Mouse (Mus musculus) heart, adult 8-10 months (tissue): ENCODE data around the gene Stxbp2. TPM values are rescaled to one million over a fixed set of nuclear protein-coding genes. Genes with fewer than 3 reads are reported as not detected.

Experiments used
- DNase-seq: peaks from one replicate; pipeline ENCODE4 v3.0.0; 2022; ENCODE audit warnings: low spot score
- total RNA-seq, 4 experiments: library from RNA; stranded (reverse); gene quantifications; 2 replicates each; pipeline ENCODE4 v1.2.4; 2022

Stxbp2 gene
- total RNA-seq, 4 experiments from 2014 or later, result 4.6 to 7.7 (median 5.6) TPM

DNA sequence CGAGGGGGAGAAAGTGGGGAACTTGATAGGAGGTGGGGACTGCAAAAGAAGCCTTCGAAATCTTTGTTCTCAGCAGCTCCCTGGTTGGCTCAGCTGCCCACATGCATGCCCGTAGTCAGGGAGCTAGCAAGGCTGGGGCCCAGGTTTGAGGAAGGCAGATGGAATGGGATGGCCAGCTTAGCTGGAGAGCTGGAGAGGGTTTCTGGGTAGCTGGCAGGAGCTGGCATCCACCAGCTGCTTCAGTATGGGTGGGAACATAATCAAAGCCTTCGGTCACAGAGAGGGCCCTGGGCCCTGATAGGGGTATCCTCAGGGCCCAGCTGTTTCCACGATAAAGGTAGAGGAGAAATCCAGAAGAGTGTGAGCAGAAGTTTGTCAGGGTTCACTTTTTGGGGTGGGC lies 51.7 kb downstream of the Stxbp2 start:
- no peak for DNase-seq

DNA sequence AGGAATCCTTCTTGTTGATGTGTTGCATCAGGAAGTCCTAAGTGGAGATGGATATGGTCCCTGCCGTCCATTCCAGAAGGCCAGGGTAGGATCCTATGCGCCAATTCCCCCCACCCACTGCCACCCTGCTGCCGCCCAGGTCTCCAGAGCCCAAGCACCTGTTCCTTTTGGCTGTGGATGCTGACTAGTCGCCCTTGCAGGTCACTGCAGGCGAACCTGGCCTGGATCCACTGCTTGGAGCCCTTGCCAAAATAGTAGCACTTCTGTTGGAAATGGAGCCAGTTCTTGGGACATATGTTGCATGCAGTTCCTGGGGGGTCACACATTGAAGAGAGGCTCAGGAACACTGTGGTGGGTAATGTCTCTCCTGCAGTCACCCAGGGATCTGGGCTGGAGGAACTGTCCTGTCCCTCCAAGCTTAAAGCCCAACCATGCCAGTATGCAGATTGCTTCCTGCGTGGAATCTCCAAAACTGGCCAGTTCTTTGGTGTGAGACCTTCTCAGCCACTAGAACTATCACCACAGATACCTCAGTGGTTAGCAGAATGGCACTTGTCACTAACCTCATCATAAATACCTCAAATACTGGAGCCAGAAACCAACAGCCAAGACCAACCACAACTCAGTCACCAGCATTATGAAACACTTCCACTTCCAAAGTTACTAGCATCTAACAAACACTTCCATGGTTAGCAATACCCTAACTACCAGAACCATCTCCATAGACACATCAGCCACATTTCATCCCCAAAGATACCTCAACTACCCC lies 52.8 kb downstream of the Stxbp2 start:
- DNase-seq, result no peak

DNA sequence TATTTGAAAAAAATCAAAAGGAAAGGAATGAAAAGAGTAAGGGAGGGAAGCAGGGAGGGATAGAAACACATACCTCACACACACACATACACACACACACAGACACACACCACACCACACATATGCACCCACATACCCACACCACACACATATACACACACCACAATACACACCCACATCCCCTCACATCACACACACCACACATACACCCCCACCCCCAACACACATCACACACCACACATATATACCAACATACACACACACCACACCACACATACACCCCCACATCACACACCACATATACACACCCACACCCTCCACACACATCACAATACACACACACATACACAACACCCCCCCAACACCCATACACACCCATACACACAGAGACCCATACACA lies 53.8 kb downstream of the Stxbp2 start:
- no peak for DNase-seq

DNA sequence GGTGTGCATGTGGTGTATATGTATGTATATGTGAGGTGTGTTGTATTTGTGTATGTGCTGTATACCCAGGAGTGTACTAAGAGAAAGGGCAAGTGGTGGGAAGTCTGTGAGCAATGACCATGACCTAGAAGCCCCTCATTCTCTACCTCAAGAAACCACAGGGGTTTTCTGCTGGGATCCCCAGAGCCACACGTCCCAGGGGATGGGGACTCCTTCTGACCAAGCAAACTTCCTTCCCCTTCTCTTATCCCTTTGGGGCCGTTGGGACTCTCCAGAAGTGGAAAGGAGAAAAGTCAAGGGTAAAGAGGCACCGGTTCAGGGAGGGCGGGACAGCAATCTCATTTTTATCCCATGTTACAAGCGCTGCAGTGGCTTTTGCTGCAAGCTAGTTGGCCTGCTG lies 54.7 kb downstream of the Stxbp2 start:
- DNase-seq, result no peak

DNA sequence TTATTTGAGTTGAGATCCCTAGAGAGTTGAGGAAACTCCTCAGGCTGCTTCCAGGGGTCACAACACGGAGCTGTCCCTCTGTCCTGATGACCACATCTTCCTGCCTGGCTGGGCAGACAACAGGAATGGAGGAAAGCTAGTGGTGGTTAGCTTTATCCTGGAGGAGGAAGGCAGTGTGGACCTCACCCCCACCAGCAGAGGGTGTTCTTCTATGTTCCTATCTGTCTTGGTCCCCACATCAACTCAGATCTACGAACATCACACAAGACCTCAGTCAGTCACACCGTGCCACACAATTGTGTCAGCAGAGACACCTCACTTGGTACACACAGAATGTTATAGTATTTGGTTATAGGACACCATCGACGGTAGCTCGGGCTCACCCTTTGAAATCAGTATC lies 56.8 kb downstream of the Stxbp2 start:
- DNase-seq, result no peak

DNA sequence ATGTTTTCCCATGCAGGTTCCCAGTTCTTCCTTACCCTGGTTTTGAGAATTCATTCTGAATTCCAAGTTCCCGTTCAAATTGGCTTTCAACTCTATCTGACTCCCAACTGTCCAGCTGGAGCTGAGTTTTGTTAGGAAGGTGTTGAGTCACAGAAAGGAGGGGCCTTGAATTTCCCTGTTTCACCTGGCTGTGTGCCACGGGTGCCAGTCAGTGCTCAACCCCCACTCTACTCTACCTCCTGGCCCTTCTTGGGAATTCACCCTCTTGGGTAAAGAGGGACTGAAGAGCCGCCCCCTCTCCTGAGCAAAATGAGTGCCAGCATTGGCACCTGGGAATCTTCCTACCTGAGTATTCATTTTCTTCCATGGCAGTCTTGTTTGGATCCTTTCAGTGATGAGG lies 60.0 kb downstream of the Stxbp2 start:
- no peak for DNase-seq

Other genes starting within 250 kb of the Stxbp2 start
- 10 to 100 TPM; 15.0 to 17.4 (median 15.8) TPM for gene Arhgef18, start 237.9 kb upstream of the Stxbp2 start, total RNA-seq
- 1 to 10 TPM; 2.6 to 4.7 (median 4.1) TPM for gene Pex11g, start 163.3 kb upstream of the Stxbp2 start, total RNA-seq
- gene Tex45, start 160.1 kb upstream of the Stxbp2 start, total RNA-seq, result under 1 TPM in 1 of 4 experiments, not detected in 3; 0.16 TPM
- gene Zfp358, start 137.8 kb upstream of the Stxbp2 start, total RNA-seq, result 10 to 100 TPM; 24.2 to 30.9 (median 29.6) TPM
- gene Mcoln1, start 130.5 kb upstream of the Stxbp2 start, total RNA-seq, result 10 to 100 TPM; 20.6 to 24.2 (median 23.3) TPM
- 1 to 10 TPM; 8.8 to 9.8 (median 9.6) TPM for gene Pnpla6, start 115.6 kb upstream of the Stxbp2 start, total RNA-seq
- under 1 TPM in 1 of 4 experiments, not detected in 3; 0.57 TPM for gene C330021F23Rik, start 63.0 kb upstream of the Stxbp2 start, total RNA-seq
- 1 to 10 TPM in 2 of 4 experiments, under 1 TPM in 2; 0.86 to 2.1 (median 1.0) TPM for gene Camsap3, start 43.7 kb upstream of the Stxbp2 start, total RNA-seq
- gene Xab2, start 9.6 kb upstream of the Stxbp2 start, total RNA-seq, result 10 to 100 TPM; 13.8 to 18.5 (median 16.2) TPM
- 100 to 1,000 TPM in 1 of 4 experiments, 10 to 100 TPM in 3; 84.2 to 104 (median 93.4) TPM for gene Pet100, start 9.4 kb upstream of the Stxbp2 start, total RNA-seq
- gene Pcp2, start 5.4 kb upstream of the Stxbp2 start, total RNA-seq, result not detected
- gene Retn, start 24.8 kb downstream of the Stxbp2 start, total RNA-seq, result 1 to 10 TPM in 2 of 4 experiments, under 1 TPM in 2; 0.38 to 1.9 (median 1.3) TPM
- gene Mcemp1, start 34.8 kb downstream of the Stxbp2 start, total RNA-seq, result 1 to 10 TPM in 1 of 4 experiments, not detected in 3; 3.5 TPM
- under 1 TPM in 2 of 4 experiments, not detected in 2; 0.86 to 0.97 TPM for gene Fcor, start 41.4 kb downstream of the Stxbp2 start, total RNA-seq
- 10 to 100 TPM; 19.9 to 23.0 (median 20.6) TPM for gene Trappc5, start 45.3 kb downstream of the Stxbp2 start, total RNA-seq
- gene Fcer2a, start 63.2 kb downstream of the Stxbp2 start, total RNA-seq, result under 1 TPM; 0.22 to 0.55 (median 0.47) TPM
- under 1 TPM; 0.53 to 0.79 (median 0.59) TPM for gene Clec4g, start 89.7 kb downstream of the Stxbp2 start, total RNA-seq
- under 1 TPM; 0.63 to 0.78 (median 0.71) TPM for gene Cd209a, start 118.0 kb downstream of the Stxbp2 start, total RNA-seq
- gene Cd209e, start 223.4 kb downstream of the Stxbp2 start, total RNA-seq, result not detected
- gene Cd209d, start 247.6 kb downstream of the Stxbp2 start, total RNA-seq, result 1 to 10 TPM in 2 of 4 experiments, under 1 TPM in 2; 0.69 to 1.3 (median 1.0) TPM